Mouse (Mus musculus): ENCODE data around the gene Snx14. TPM values are rescaled to one million over a fixed set of nuclear protein-coding genes. Genes with fewer than 3 reads are reported as not detected.

The Snx14 gene
- polyA plus RNA-seq (2012; rRNA removed) = 9.0 and 10.0 TPM in 2 replicates

GRCm38 (mm10) chr9:88438555-88439237 is at the start of gene Snx14:
Snx14 (minus strand) TSS chr9:88438958.

GRCm38 (mm10) chr9:88482230-88482828 is 43.6 kb upstream of the Snx14 start, which contains the start of gene Syncrip:
Syncrip (minus strand) TSS chr9:88482574.

GRCm38 (mm10) chr9:88326930-88327901 is 111.5 kb downstream of the Snx14 start, which contains the start of gene Nt5e:
Nt5e (plus strand) TSS chr9:88327197.

Other genes with a start within 250 kb of the Snx14 start
- 4.2 and 5.5 TPM in 2 replicates for gene Nt5e, start 111.8 kb downstream of the Snx14 start, polyA plus RNA-seq (2012; rRNA removed)
- 0.29 TPM in 1 of 2 replicates, not detected in the other for gene Gm20537, start 17.7 kb upstream of the Snx14 start, polyA plus RNA-seq (2012; rRNA removed)
- 16.6 and 30.1 TPM in 2 replicates for gene Syncrip, start 43.6 kb upstream of the Snx14 start, polyA plus RNA-seq (2012; rRNA removed)
- gene Zfp949, start 109.1 kb upstream of the Snx14 start, polyA plus RNA-seq (2012; rRNA removed) = 4.0 and 4.4 TPM in 2 replicates
- 0.05 and 0.08 TPM in 2 replicates for gene Trim43a, start 141.9 kb upstream of the Snx14 start, polyA plus RNA-seq (2012; rRNA removed)